Mouse (Mus musculus) lung, embryonic 14.5 days (tissue): ENCODE measurements at regions not wholly inside any gene's neighbourhood (a gene's known extent, or its start where the extent isn't known, plus 50 kb on each side); places are given as distances from the start of the nearest gene placed in this dataset.
"Not testable (repeated sequence)": the region's sequence is repeated elsewhere in the genome, so short reads cannot be mapped to it uniquely, and the experiment has no call there.

Experiments used
- ATAC-seq: fragments of 200-750 bp; cut with Nextera tagmentation; 2 replicates; pipeline ENCODE4 v1.8.0; 2017; ENCODE audit warnings: mild to moderate bottlenecking, moderate TSS enrichment, moderate library complexity; ENCODE audit not compliant: insufficient read depth
- DNase-seq: peaks from one replicate; pipeline ENCODE4 v3.0.0-alpha.2; 2015
- H3K27ac ChIP-seq: fragments of 300-500 bp; sonication (generic); 2 replicates; pipeline ENCODE4 v1.5.1; 2014; ENCODE audit warnings: low read depth, mild to moderate bottlenecking, moderate library complexity
- H3K27me3 ChIP-seq: fragments of 300-500 bp; sonication (generic); 2 replicates; pipeline ENCODE4 v1.6.1; 2014; ENCODE audit warnings: low read length, control low read depth; ENCODE audit not compliant: insufficient read depth
- H3K36me3 ChIP-seq: fragments of 300-500 bp; sonication (generic); 2 replicates; pipeline ENCODE4 v1.6.1; 2014; ENCODE audit warnings: control low read depth; ENCODE audit not compliant: insufficient read depth
- H3K4me1 ChIP-seq: fragments of 300-500 bp; sonication (generic); 2 replicates; pipeline ENCODE4 v1.6.1; 2014; ENCODE audit warnings: antibody characterized with exemption, control low read depth; ENCODE audit not compliant: insufficient read depth
- H3K4me2 ChIP-seq: fragments of 300-500 bp; sonication (generic); 2 replicates; pipeline ENCODE4 v1.6.1; 2014; ENCODE audit warnings: mild to moderate bottlenecking
- H3K4me3 ChIP-seq: fragments of 300-500 bp; sonication (generic); 2 replicates; pipeline ENCODE4 v1.5.1; 2014; ENCODE audit warnings: low read depth, low read length
- H3K9ac ChIP-seq: fragments of 300-500 bp; sonication (generic); 2 replicates; pipeline ENCODE4 v1.6.1; 2014
- H3K9me3 ChIP-seq: fragments of 300-500 bp; sonication (generic); 2 replicates; pipeline ENCODE4 v1.6.1; 2016; ENCODE audit warnings: low read depth, low read length, control low read depth
- CTCF ChIP-seq: IDR thresholded peaks from 2 replicates; pipeline ENCODE4 v1.5.1; 2016; ENCODE audit warnings: antibody characterized with exemption, low read depth
- WGBS: fragments of 180-500 bp; shearing (Covaris S2); extraction: QIAGEN DNeasy Blood & Tissue Kit; methylation state at CpG from one replicate; pipeline ENCODE4 v1.1.7; 2014; 5-methylcytosine and 5-hydroxymethylcytosine counted together

- not testable (repeated sequence) for H3K4me1 ChIP-seq, H3K36me3 ChIP-seq, H3K27me3 ChIP-seq, H3K9ac ChIP-seq, ATAC-seq, DNase-seq, H3K9me3 ChIP-seq, H3K27ac ChIP-seq, H3K4me3 ChIP-seq, H3K4me2 ChIP-seq
- WGBS = 69% methylated on average over 2 of the region's 3 CpGs
Measured at GRCm38 (mm10) chr14:53351457-53351856, 855.9 kb upstream of the Olfr1507 start.

GRCm38 (mm10) chr14:53350780-53351179, 855.2 kb upstream of the Olfr1507 start:
- not testable (repeated sequence) for ATAC-seq, H3K4me3 ChIP-seq, H3K9me3 ChIP-seq, H3K27ac ChIP-seq, H3K9ac ChIP-seq, H3K4me2 ChIP-seq, H3K36me3 ChIP-seq, DNase-seq, H3K4me1 ChIP-seq, H3K27me3 ChIP-seq
- 71% methylated on average over 1 of the region's 1 CpGs for WGBS

- peak; percentile 37 for TF ChIP-seq CTCF
- H3K4me1 ChIP-seq, H3K27me3 ChIP-seq: not testable (repeated sequence)
Measured at GRCm38 (mm10) chr14:53349111-53349510, 853.6 kb upstream of the Olfr1507 start.

GRCm38 (mm10) chr14:53345568-53345967, 850.0 kb upstream of the Olfr1507 start:
- H3K4me1 ChIP-seq, H3K4me3 ChIP-seq, H3K27me3 ChIP-seq, H3K4me2 ChIP-seq, H3K36me3 ChIP-seq, H3K27ac ChIP-seq, H3K9me3 ChIP-seq, H3K9ac ChIP-seq, ATAC-seq: not testable (repeated sequence)
- 38% methylated on average over 2 of the region's 2 CpGs for WGBS
- peak; percentile 1 for DNase-seq
- peak; percentile 49; the same call in 1 of the 2 replicates for TF ChIP-seq CTCF

More at GRCm38 (mm10) chr14:53349111-53349510, 853.6 kb upstream of the Olfr1507 start:
- not testable (repeated sequence) for H3K27ac ChIP-seq, H3K4me3 ChIP-seq, H3K9me3 ChIP-seq, H3K9ac ChIP-seq, DNase-seq, H3K4me2 ChIP-seq, ATAC-seq, H3K36me3 ChIP-seq

- H3K4me1 ChIP-seq, H3K9ac ChIP-seq, H3K36me3 ChIP-seq, H3K9me3 ChIP-seq, H3K27me3 ChIP-seq, H3K27ac ChIP-seq, ATAC-seq, DNase-seq, H3K4me3 ChIP-seq, H3K4me2 ChIP-seq: not testable (repeated sequence)
- 51% methylated on average over 5 of the region's 5 CpGs for WGBS
Measured at GRCm38 (mm10) chr14:53343849-53344248, 848.3 kb upstream of the Olfr1507 start.

- H3K27ac ChIP-seq, H3K4me1 ChIP-seq, DNase-seq, H3K36me3 ChIP-seq, H3K9me3 ChIP-seq, H3K9ac ChIP-seq, H3K4me3 ChIP-seq, H3K4me2 ChIP-seq, H3K27me3 ChIP-seq, ATAC-seq: not testable (repeated sequence)
- no CpG with 5 or more reads among the region's 4 CpGs for WGBS
Measured at GRCm38 (mm10) chr14:53339167-53339566, 843.6 kb upstream of the Olfr1507 start.

GRCm38 (mm10) chr14:53337446-53337845, 841.9 kb upstream of the Olfr1507 start:
- H3K9me3 ChIP-seq, H3K4me1 ChIP-seq, H3K27ac ChIP-seq, H3K27me3 ChIP-seq, DNase-seq, ATAC-seq, H3K9ac ChIP-seq, H3K36me3 ChIP-seq, H3K4me3 ChIP-seq, H3K4me2 ChIP-seq: not testable (repeated sequence)
- 38% methylated on average over 3 of the region's 8 CpGs for WGBS

GRCm38 (mm10) chr14:53336705-53337104, 841.2 kb upstream of the Olfr1507 start:
- not testable (repeated sequence) for H3K27me3 ChIP-seq, H3K4me2 ChIP-seq, H3K4me3 ChIP-seq, H3K27ac ChIP-seq, H3K36me3 ChIP-seq, DNase-seq, H3K9ac ChIP-seq, H3K9me3 ChIP-seq, ATAC-seq, H3K4me1 ChIP-seq
- WGBS = 0% methylated on average over 1 of the region's 2 CpGs

- WGBS = no CpG with 5 or more reads among the region's 4 CpGs
- not testable (repeated sequence) for ATAC-seq, H3K4me1 ChIP-seq, H3K9ac ChIP-seq, H3K4me2 ChIP-seq, H3K4me3 ChIP-seq, H3K27ac ChIP-seq, H3K27me3 ChIP-seq, DNase-seq, H3K36me3 ChIP-seq, H3K9me3 ChIP-seq
Measured at GRCm38 (mm10) chr14:53334451-53334850, 838.9 kb upstream of the Olfr1507 start.

GRCm38 (mm10) chr14:53331153-53331552, 835.6 kb upstream of the Olfr1507 start:
- ATAC-seq, H3K36me3 ChIP-seq, DNase-seq, H3K4me1 ChIP-seq, H3K9ac ChIP-seq, H3K9me3 ChIP-seq, H3K27ac ChIP-seq, H3K4me2 ChIP-seq, H3K4me3 ChIP-seq, H3K27me3 ChIP-seq: not testable (repeated sequence)

GRCm38 (mm10) chr14:53324367-53324766, 828.8 kb upstream of the Olfr1507 start:
- not testable (repeated sequence) for H3K27me3 ChIP-seq, H3K4me3 ChIP-seq, H3K4me1 ChIP-seq, DNase-seq, H3K9ac ChIP-seq, H3K27ac ChIP-seq, ATAC-seq, H3K36me3 ChIP-seq, H3K9me3 ChIP-seq, H3K4me2 ChIP-seq
- WGBS = no CpG with 5 or more reads among the region's 7 CpGs
